Mouse (Mus musculus) CH12.LX (cell line): ENCODE results near the gene Trmt112. TPM values are rescaled to one million over a fixed set of nuclear protein-coding genes. Genes with fewer than 3 reads are reported as not detected.

ENCODE experiments used
- DNase-seq: peaks from one replicate; pipeline ENCODE4 v3.0.0-alpha.2; 2013; ENCODE audit errors: extremely low read depth
- H3K27ac ChIP-seq: 2 replicates; pipeline ENCODE4 v1.5.1; 2012; ENCODE audit warnings: low read depth, mild to moderate bottlenecking, control low read depth, moderate library complexity; ENCODE audit not compliant: insufficient read depth
- H3K27me3 ChIP-seq: replicated peaks from 2 replicates; pipeline ENCODE3; 2012; ENCODE audit warnings: inconsistent platforms
- H3K36me3 ChIP-seq, 2 experiments: replicated peaks in 1 of 2; 2 replicates each; pipeline versions ENCODE3 to v1.6.1; 2012; ENCODE audit warnings: inconsistent platforms in 1 of 2, low read length in 1 of 2, mild to moderate bottlenecking in 1 of 2, mixed read lengths in 1 of 2, moderate library complexity in 1 of 2; ENCODE audit not compliant: control insufficient read depth in 1 of 2, insufficient read depth in 1 of 2
- H3K4me1 ChIP-seq, 2 experiments: 2 replicates each; pipeline ENCODE4 v1.6.1; 2012; ENCODE audit warnings: inconsistent platforms in 1 of 2, moderate library complexity in 1 of 2; ENCODE audit not compliant: insufficient read depth in 2 of 2, control insufficient read depth in 1 of 2
- H3K4me2 ChIP-seq: 2 replicates; pipeline ENCODE4 v1.6.1; 2012; ENCODE audit warnings: low read depth, mild to moderate bottlenecking, control low read depth; ENCODE audit not compliant: poor library complexity, insufficient read depth, severe bottlenecking
- H3K4me3 ChIP-seq, 3 experiments: fragments of 150-350 bp in 1 of 3; sonication (generic) in 1 of 3; replicated peaks in 1 of 3; 2 replicates each; pipeline versions ENCODE3 to v1.5.1; 2011 to 2012; ENCODE audit warnings: low read depth in 2 of 3, low read length in 2 of 3, mild to moderate bottlenecking in 2 of 3, moderate library complexity in 2 of 3, control low read depth in 1 of 3, improper control_type of control experiment in 1 of 3, inconsistent platforms in 1 of 3, mixed read lengths in 1 of 3; ENCODE audit not compliant: poor library complexity in 1 of 3
- H3K79me2 ChIP-seq: replicated peaks from 2 replicates; pipeline ENCODE4 v1.6.1; 2012; ENCODE audit warnings: mild to moderate bottlenecking, moderate library complexity; ENCODE audit not compliant: control insufficient read depth, poor library complexity, insufficient read depth, severe bottlenecking; ENCODE audit errors: extremely low read depth
- H3K9ac ChIP-seq: 2 replicates; pipeline ENCODE4 v1.6.1; 2012; ENCODE audit warnings: low read depth, mild to moderate bottlenecking, control low read depth, moderate library complexity; ENCODE audit not compliant: insufficient read depth
- H3K9me3 ChIP-seq: replicated peaks from 2 replicates; pipeline ENCODE3; 2012; ENCODE audit warnings: low read length, inconsistent platforms, mixed read lengths
- BHLHE40 ChIP-seq: IDR thresholded peaks from 2 replicates; pipeline ENCODE4 v1.6.1; 2011; ENCODE audit warnings: mild to moderate bottlenecking, low read depth, low read length, improper control_type of control experiment
- CTCF ChIP-seq, 2 experiments: IDR thresholded peaks in 1 of 2; conservative IDR thresholded peaks in 1 of 2; 2 replicates each; pipeline ENCODE4 v1.5.1; 2011 to 2012; ENCODE audit warnings: low read depth in 2 of 2, low read length in 2 of 2, improper control_type of control experiment in 1 of 2, inconsistent platforms in 1 of 2, mild to moderate bottlenecking in 1 of 2, moderate library complexity in 1 of 2
- EP300 ChIP-seq: IDR thresholded peaks from 2 replicates; pipeline ENCODE4 v1.6.1; 2011; ENCODE audit warnings: low read length, improper control_type of control experiment
- JUN ChIP-seq: IDR thresholded peaks from 2 replicates; pipeline ENCODE4 v1.6.1; 2011; ENCODE audit warnings: low read depth, mild to moderate bottlenecking, low read length, improper control_type of control experiment, moderate library complexity; ENCODE audit not compliant: insufficient read depth
- MXI1 ChIP-seq: IDR thresholded peaks from 2 replicates; pipeline ENCODE4 v1.6.1; 2011; ENCODE audit warnings: mild to moderate bottlenecking, low read depth, low read length, improper control_type of control experiment
- NELFE ChIP-seq: IDR thresholded peaks from 2 replicates; pipeline ENCODE4 v1.6.1; 2011; ENCODE audit warnings: low read depth, low read length, improper control_type of control experiment
- POLR2AphosphoS2 ChIP-seq: IDR thresholded peaks from 2 replicates; pipeline ENCODE4 v1.6.1; 2011; ENCODE audit warnings: low read depth, low read length, improper control_type of control experiment
- RAD21 ChIP-seq: IDR thresholded peaks from 2 replicates; pipeline ENCODE4 v1.6.1; 2011; ENCODE audit warnings: low read depth, mild to moderate bottlenecking, low read length, improper control_type of control experiment, moderate library complexity
- SMC3 ChIP-seq: IDR thresholded peaks from 2 replicates; pipeline ENCODE4 v1.6.1; 2011; ENCODE audit warnings: low read depth, low read length, improper control_type of control experiment
- UBTF ChIP-seq: IDR thresholded peaks from 2 replicates; pipeline ENCODE4 v1.6.1; 2012; ENCODE audit warnings: low read depth, mild to moderate bottlenecking, inconsistent platforms, low read length, improper control_type of control experiment, moderate library complexity
- ZMIZ1 ChIP-seq: IDR thresholded peaks from 2 replicates; pipeline ENCODE4 v1.6.1; 2012; ENCODE audit warnings: low read depth, mild to moderate bottlenecking, inconsistent platforms, low read length, improper control_type of control experiment
- ZNF384 ChIP-seq: IDR thresholded peaks from 2 replicates; pipeline ENCODE4 v1.6.1; 2012; ENCODE audit warnings: low read depth, low read length, improper control_type of control experiment, inconsistent platforms
- dilution Hi-C: fragments of 300-500 bp; cut with MboI; formaldehyde crosslinking; loops from 2 replicates; pipeline ENCODE4 v1.14.3; 2020; ENCODE audit warnings: low sequenced_read_pairs; ENCODE audit not compliant: extremely low pct_unique_long_range_greater_than_20kb, extremely low pct_ligation_motif_present
- in situ Hi-C: fragments of 300-500 bp; cut with MboI; formaldehyde crosslinking; loops from 3 replicates; pipeline ENCODE4 v1.14.3; 2019; ENCODE audit warnings: low sequenced_read_pairs, low pct_ligation_motif_present, low pct_unique_long_range_greater_than_20kb, mixed read lengths
- polyA plus RNA-seq: library from polyadenylated mRNA; unstranded; fragments of >175 nt; gene quantifications from 2 replicates; pipeline ENCODE4 v1.2.1, GENCODE M21; 2012; ENCODE audit warnings: low read depth; ENCODE audit not compliant: insufficient read length
- total RNA-seq, 2 experiments: library from RNA; depleted of rRNA; stranded (reverse); fragments of 300-350 nt in 1 of 2; fragments of >200 nt in 1 of 2; gene quantifications; 2 replicates each; pipeline ENCODE4 v1.2.3; 2012 to 2014

Gene Trmt112
- total and polyA plus RNA-seq, 3 experiments = 97.9 to 212 (median 198) TPM

DNA sequence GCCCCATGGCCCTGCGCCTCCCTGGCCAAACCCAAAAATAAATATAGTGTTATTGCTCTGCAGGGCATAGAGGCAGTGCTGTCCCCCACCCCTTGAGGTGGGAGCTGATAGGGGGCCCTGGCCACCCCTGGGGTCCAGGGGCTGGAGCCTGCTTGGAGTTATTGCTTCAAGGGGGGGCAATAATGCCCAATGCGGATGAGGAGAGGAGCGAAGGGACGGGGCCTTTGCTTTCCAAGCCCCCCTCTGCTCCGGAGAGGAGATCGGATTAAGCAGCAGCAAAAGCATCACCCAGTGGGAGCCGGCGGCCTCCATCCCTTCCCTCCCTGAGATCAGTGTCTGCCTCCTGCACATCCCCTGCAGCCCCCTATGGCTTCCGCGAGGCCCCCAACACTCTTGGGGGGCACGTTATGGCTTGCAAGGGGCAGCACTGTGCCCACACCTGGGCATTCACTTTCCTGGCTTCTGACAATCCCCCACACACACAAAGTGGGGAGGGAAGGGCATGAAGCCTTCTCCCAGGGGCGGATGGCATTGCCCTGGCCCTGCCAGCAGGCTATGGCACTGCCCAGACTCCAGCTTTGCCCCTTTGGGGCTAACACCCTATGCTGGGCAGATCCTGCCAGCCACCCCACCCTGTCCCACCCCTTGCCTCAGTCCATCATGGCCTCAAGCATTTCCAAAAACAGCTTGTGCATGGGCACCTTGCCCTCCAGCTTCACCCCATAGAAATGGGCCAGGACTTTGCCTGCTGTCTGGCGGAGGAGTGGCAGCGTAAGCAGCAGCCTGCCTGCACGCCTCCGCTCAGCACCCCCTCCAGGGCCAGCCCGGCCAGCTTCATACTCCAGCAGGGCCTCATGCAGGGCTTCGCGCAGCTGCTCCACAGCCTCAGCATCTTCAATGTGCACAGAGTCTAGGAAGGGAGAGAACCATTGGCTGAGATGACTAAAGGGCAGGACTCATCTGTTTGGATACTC lies 1.9 kb downstream of the Trmt112 start:
- H3K4me2 ChIP-seq = peak overlapping the region; percentile 63; the same call in 1 of the 2 replicates
- H3K79me2 ChIP-seq = peaks cover 21% of the 10 kb centered on the region
- H3K9ac ChIP-seq = no peak overlapping the region
- dilution Hi-C loops (no loop called here), in situ Hi-C loops (no loop called here)
- no peak for DNase-seq
- no peaks in the 10 kb centered on the region for H3K9me3 ChIP-seq
- peak overlapping the region in 2 of 3 experiments; percentile 10 to 41 for H3K4me3 ChIP-seq
- TF ChIP-seq MXI1 (no peak), BHLHE40 (no peak), POLR2AphosphoS2 (peak; percentile 76), ZMIZ1 (0 out of 2 replicates have a peak, but pooled peaks have one; percentile 12), RAD21 (no peak), CTCF (conservative IDR thresholded peaks at IDR 0.05 in 1 of 2, IDR thresholded peaks at IDR 0.05 in 1 of 2; ENCODE audit: low read depth in 2 of 2, low read length in 2 of 2) (no peak)
- H3K27ac ChIP-seq = no peak overlapping the region
- H3K27me3 ChIP-seq = no peaks in the 10 kb centered on the region
- peaks cover 37 to 70% of the 10 kb centered on the region in 2 experiments for H3K36me3 ChIP-seq
- H3K4me1 ChIP-seq = peaks cover 10 to 29% of the 10 kb centered on the region in 2 experiments; a peak in 3 of 4 replicates

DNA sequence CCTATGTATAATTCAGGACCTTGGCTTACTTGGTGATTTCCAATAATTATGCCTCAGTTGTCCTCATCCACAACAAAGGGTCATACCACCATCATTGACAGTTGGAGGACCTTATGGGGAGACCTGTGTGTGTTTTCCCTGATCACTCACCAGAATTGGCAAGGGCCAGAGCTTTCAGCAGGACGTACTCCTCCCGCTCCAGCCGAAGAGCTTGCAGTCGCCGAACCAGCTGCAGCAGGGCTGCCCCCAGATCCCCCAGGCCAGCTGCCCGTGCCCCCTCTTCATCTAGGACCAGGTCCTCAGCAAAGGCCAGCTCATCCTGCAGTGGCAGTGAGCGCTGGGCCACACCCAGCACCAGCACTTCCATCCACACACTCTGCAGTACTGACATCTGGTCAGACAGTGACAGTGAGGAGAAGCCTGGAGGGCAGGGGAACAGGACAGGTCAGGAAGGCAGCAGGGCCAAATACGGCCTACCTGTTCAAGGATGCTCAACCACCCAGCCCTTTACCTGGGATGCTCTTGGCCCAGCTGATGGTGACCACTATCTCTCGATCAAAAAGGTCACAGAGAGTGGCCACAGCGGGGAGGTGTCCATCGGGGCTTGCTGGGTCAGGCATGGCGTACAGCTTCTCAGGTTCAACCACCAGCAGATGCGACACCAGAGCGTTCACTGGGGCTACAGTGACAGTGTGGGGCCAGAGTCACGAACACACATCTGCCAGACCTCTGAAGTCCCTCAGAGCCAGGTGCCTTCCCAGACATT lies 2.9 kb downstream of the Trmt112 start:
- no peak overlapping the region for H3K4me3 ChIP-seq
- H3K79me2 ChIP-seq = peaks cover 21% of the 10 kb centered on the region
- H3K4me2 ChIP-seq = no peak overlapping the region
- TF ChIP-seq MXI1 (no peak), SMC3 (no peak), NELFE (no peak), UBTF (no peak), JUN (no peak), EP300 (no peak), ZNF384 (no peak), RAD21 (no peak)
- no peaks in the 10 kb centered on the region for H3K27me3 ChIP-seq
- H3K4me1 ChIP-seq = peaks cover 10 to 28% of the 10 kb centered on the region in 2 experiments; a peak in 3 of 4 replicates
- H3K27ac ChIP-seq = no peak overlapping the region
- H3K9me3 ChIP-seq = no peaks in the 10 kb centered on the region
- peaks cover 31 to 66% of the 10 kb centered on the region in 2 experiments for H3K36me3 ChIP-seq
- no peak overlapping the region for H3K9ac ChIP-seq
- dilution Hi-C loops (no loop called here), in situ Hi-C loops (no loop called here)
- no peak for DNase-seq
